Mouse (Mus musculus): ENCODE data around the gene Gucy2g.

Gucy2g gene

GRCm38 (mm10) chr19:55247563-55247962 lies 6.5 kb upstream of the Gucy2g start:
- DNase-seq = no peak

- DNase-seq = peak; percentile 94
Observed at GRCm38 (mm10) chr19:55244791-55245231, 3.8 kb upstream of the Gucy2g start.

- no peak for DNase-seq
Observed at GRCm38 (mm10) chr19:55239766-55240426, 1.1 kb downstream of the Gucy2g start.

DNA sequence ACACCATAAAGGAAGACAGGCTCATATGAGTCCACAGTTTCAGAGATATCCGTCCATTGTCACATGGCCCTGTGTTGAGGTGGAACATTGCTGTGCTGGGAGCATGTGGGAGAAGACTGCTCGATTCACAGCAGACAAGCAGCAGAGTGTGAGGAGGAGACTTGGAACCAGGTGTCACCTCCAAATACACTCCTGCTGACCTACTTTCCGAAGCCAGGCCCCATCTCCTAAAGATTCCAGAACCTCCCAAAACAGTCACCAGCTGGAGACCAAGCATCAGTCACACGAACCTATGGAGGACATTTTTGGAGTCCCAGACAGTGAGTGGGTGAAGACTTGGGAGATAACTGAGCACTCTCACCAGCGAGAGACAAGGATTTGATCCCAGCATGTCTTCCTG lies 4.5 kb downstream of the Gucy2g start:
- DNase-seq = no peak

DNA sequence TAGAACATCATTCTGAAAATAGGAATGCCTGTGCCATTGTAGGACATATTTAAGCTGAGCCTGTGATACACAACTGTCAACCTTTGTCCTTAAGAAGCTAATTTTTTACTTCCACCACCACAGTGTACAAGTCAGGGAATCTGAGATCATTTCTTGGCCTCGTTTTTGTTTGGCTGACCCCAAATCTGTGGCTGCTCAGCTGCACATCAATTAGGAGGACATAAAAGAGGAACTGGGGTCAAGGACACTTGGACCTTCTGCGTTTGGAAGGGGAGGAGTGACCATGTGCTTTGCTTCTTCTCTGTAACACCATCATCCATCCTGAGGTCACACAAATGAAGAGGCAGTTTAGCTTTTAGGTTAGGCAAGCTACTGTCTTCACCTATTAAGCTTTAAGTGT lies 5.0 kb downstream of the Gucy2g start:
- peak; percentile 71 for DNase-seq

- DNase-seq = peak; percentile 78
Observed at GRCm38 (mm10) chr19:55232136-55232535, 8.9 kb downstream of the Gucy2g start.

- DNase-seq = no peak
Observed at GRCm38 (mm10) chr19:55231081-55231480, 10.0 kb downstream of the Gucy2g start.

DNA sequence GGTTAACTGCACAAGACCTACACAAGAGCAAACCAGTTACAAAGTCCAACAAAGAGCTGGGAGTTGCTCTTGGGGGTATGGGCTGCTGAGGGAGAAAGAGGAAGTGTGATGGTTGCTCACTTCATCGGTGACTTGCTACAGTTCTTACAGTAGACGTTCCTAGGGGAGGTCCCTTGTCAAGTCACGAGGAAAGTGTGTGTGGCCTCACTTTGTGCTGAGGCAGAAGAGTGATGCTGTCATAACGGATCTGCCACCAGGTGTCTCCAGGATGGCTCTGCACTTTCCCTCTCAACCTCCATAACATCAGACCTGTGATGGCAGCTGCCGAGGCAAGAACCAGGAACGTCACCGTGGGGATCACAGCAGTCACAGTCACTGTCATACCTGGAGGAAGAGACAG lies 13.9 kb downstream of the Gucy2g start:
- no peak for DNase-seq

DNA sequence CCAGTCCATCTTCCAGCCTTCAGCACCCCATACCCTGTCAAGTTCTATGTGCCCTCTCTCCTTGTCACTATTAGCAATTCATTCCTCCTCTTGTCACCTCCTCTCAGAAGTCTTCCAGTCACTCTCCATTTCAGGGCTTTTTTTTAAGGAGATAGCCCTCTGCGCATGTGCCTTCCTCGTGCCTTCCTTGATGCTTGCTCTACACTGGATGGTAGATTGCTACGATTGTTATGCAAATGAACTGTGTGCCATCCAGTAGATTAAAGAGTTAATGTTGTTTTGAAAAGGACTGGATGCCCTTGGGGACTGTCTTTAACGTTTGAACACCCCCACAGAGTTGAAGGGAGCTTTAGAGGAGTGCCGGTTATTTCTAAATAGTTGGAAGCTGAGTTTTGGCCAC lies 14.4 kb downstream of the Gucy2g start:
- DNase-seq = no peak

DNA sequence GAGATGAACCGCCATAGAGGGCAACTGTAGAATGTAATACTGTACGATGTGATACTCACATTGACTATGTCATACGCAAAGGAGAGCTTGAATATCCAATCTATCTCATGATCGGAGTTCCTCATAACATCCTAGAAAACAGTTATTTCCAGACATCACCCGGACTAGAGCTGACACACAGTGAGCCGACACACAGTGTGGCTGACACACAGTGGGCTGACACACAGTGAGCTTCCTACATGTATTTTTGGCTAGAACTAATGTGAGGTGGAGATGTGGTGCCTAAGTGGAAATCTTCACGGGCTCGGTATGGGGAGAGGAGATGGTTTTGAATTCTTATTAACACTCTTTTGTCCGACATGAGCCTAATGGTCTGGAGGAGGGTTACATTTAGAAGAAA lies 18.8 kb downstream of the Gucy2g start:
- no peak for DNase-seq

DNA sequence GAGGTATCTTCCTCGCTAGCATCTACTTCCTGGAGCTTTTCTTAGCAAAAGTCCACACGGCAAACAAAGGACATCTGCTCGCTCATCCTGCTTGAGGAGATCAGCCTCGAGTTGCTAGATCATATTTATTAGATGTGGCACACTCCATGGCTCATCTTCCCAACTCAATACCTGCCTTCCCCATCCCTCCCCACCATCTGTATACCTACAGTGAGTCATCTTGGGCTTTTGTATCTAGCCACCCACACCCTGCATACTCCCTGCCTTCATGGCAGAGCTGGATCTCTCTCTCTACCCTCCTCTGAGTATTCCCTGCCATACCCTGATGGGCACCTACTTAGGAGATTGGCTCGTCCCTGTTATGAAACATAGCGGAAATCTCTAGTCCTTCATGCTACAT lies 19.8 kb downstream of the Gucy2g start:
- DNase-seq = no peak

- DNase-seq = no peak
Observed at GRCm38 (mm10) chr19:55219359-55219758, 21.7 kb downstream of the Gucy2g start.

GRCm38 (mm10) chr19:55218741-55219221 lies 22.3 kb downstream of the Gucy2g start:
- DNase-seq = no peak

- DNase-seq = peak; percentile 92
Observed at GRCm38 (mm10) chr19:55218192-55218739, 22.8 kb downstream of the Gucy2g start.

DNA sequence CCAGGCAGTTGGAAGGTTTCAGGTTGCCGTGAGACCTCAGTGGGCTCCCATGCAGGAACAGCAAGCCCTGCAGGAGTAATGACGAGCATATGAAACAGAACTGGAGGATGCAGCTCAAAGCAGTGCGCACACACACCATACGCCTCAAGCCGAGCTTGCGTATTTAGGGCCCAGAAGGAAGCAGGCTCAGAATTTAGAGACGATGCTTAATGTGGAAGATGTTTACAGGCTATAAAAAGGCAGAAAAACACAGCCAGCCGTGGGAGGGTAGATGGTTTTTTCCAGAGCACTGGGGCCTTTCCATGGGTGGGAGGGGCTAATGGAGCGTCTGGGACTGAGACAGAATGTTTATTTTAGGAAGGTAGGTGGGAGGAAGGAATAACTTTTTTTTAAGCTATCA lies 23.7 kb downstream of the Gucy2g start:
- no peak for DNase-seq

GRCm38 (mm10) chr19:55216876-55217275 lies 24.2 kb downstream of the Gucy2g start:
- no peak for DNase-seq

DNA sequence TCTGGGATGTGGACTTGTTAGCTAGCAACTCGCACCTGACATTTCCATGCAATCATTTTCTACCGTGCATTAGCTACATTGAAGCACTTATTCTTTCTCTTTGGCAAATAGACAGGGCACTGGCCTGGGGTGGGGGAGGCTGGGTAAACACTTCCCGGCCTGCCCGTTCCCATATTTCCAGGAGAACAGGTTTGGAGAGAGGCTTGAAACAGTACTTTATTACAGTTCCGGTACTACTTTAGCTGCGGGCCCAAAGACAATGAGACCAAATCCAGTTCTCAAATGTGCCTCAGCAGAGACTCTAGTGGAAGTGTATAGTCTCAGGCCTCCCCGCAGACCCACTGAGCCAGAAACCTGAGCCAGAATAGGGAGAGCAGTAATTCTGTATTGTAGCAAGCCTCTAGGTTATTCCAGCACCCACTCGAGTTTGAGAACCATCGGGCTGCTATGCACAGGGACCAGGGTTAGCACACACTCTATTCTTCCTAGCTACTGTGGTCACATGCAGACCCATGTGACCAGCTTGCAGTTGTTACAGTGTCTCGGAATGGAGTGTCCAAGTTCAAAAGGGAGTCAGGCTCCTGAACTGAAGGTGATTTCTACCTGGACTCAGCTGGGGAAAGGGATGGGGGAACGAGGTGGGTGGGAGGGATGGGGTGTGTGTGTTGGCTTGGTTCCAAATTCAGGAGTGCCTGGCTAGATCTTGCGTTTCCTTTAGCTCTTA lies 27.3 kb downstream of the Gucy2g start:
- peak; percentile 68 for DNase-seq

- DNase-seq = no peak
Observed at GRCm38 (mm10) chr19:55211698-55212097, 29.3 kb downstream of the Gucy2g start.

DNA sequence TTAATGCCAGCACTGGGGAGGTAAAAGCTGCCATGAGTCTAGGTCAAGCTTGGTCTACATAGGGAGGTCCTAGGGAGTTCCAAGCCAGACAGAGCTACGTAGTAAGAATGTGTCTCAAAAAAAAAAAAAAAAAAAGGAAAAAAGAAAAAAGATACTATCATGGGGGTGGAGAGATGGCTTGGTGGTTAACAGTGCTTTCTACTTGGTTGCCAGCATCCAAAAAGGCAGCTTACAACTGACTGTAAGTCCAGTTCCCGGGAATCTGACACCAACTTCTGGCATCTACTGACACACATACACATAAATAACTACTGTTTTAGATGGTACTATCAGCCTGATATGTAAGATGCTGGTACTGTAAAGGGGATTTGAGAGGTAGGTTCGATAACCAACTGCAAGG lies 32.0 kb downstream of the Gucy2g start:
- no peak for DNase-seq

DNA sequence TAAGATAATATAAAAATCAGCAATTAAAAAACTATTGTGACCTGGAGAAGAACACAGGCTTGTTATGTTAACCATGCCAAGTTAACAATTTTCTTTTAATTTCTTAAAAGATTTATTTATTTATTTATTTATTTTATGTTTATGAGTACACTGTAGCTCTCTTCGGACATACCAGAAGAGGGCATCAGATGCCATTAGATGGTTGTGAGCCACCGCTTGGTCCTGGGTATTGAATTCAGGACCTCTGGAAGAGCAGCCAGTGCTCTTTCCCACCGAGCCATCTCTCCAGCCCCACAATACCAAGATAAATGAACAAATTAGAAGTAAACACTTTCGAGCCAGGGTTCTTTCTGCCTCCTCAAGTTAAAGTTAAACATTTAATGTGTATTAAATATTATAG lies 32.4 kb downstream of the Gucy2g start:
- DNase-seq = no peak

DNA sequence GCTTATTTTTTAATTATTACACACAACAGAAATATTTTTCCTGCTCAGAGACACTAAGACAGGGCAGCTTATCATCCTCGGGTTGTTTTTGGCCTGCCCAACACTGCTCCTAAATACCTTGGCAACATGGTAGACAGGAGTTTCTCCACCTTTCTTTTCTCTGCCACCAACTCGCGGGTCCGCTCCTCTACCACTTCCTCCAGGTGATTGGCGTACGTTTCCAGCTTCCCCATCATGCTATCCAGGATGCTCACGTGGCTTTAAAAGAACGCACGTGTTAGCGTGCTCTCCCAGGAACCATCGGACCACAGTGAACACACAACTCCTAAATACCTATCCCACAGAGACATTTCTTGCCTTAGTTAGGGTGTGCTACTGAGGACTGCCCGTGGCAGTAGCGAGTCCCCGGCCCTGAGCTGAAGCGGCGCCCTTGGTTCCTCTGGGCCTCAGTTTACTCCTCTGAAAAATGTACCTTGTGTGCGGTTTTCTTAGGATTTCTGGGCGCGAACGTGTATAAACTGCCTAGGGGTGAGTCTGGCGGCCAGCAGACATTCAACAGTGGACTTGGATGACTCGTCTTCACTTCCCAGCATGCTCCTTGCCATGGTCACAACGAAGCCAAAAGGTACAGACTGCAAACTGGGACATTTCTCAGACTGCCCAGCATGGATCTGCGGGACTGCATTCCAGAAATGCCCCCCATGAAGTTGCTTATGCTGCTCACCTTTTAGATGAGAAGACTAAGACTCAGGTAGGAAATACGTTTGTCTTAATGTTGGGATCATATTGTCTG lies 33.1 kb downstream of the Gucy2g start:
- no peak for DNase-seq

DNA sequence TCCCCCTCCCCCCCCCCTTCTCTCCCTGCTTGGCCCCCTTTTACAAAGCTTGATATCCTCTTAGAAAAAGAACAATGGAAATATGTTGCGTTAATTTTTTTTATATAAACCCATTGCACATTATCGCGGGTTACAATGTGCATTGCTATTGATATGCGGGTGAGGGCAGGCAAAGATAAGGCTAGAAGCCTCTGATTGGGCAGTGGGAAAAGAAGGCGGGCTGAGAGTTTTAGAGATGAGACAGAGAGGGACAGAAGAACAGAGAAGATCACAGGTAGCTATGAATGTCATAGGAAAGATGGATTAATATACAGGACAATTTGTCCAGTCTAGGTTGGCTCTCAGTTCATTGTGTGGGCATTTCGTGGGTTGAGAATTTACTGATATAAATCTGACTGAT lies 33.8 kb downstream of the Gucy2g start:
- no peak for DNase-seq

GRCm38 (mm10) chr19:55206482-55207138 lies 34.4 kb downstream of the Gucy2g start:
- DNase-seq = peak; percentile 76

Measured in lung, postnatal 10 days (tissue).